Comparison of ENCODE assay signal across 8 mouse cellular contexts in the genomic region with DNA sequence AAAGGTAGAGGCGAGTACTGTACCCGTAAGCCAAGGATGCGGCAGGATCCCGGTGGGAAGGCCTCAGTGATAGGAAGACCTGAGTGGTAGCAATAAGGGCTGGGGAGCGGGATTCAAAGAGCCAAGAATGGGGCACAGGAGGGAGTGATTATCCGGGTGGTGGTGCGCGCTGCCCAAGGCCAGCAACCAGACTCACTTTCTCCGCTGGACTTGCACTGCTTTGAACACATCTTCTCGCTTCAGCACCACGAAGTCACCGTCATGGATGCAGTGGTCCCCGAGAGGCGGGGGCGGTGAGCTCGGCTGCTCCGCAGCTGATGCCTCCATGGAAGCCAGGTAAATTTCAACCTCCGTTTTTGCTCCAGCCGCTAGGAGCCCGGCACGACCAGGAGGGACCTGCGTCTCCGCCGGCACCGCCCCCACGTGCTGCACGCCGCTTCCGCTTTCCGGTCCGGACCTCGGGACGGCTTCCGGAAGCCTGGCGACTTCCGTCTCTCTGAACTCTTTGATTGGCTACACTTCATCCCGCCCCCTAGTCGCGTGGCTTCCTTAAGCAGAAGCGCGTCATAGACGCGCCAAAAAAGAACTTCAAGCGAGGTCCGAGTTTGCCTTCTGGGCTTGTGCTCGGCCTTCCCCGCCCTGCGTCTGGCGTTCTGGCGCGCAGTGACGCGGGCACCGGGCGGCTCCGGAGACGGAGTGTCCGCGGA. TPM values are rescaled to one million over a fixed set of nuclear protein-coding genes. Genes with fewer than 3 reads are reported as not detected.
DNase-seq lines count a peak whose midpoint lies in the region; ATAC-seq lines count a peak whose summit lies in the region.

A gene (minus strand): TSS at position 448 of the 707 bp plus-strand sequence.
A gene (plus strand): TSS at position 534 of the 707 bp plus-strand sequence.

- WGBS in forebrain, embryonic 14.5 days: under 1% methylated on average over 58 of the region's 59 CpGs
- under 1% methylated on average over 59 of the region's 59 CpGs for WGBS in neural tube, embryonic 15.5 days

- no peaks in the 10 kb centered on the region for H3K9me3 ChIP-seq in forebrain, embryonic 14.5 days (replicated peaks; ENCODE audit: control insufficient read depth, low read length)
- no peaks in the 10 kb centered on the region for H3K9me3 ChIP-seq in neural tube, embryonic 15.5 days (replicated peaks)

- peak within 1 kb of the TSS; percentile 72 for H3K9ac ChIP-seq in forebrain, embryonic 14.5 days (ENCODE audit: low read length)
- H3K9ac ChIP-seq in neural tube, embryonic 15.5 days (replicated peaks): peak within 1 kb of the TSS; percentile 57

- intact Hi-C loops in heart, postnatal 14 days (cut with DNase I): loop anchor here (5.0 kb wide), 1 partner anchor 93 kb away; no protein-coding TSS in a partner anchor

- peak within 1 kb of the TSS; percentile 81 for H3K4me3 ChIP-seq in forebrain, embryonic 14.5 days (ENCODE audit: low read depth, low read length)
- H3K4me3 ChIP-seq in neural tube, embryonic 15.5 days (replicated peaks): peak within 1 kb of the TSS; percentile 61

- DNase-seq in ES-CJ7 (ENCODE audit: low read depth, low spot score): peak; percentile 99
- DNase-seq in cerebellum, adult 11 months: peak; percentile 89
- DNase-seq in forebrain, embryonic 14.5 days (ENCODE audit: low spot score): peak; percentile 99
- DNase-seq in heart, postnatal 14 days: peak; percentile 88 to 92
- DNase-seq in layer of hippocampus, adult 11-12 months (ENCODE audit: low spot score): peak; percentile 90
- DNase-seq in lung, adult 18-20 months: peak; percentile 91 to 94
- DNase-seq in testis, postnatal 14 days (ENCODE audit: low spot score): peak; percentile 94

- peak within 1 kb of the TSS; percentile 71 for H3K4me2 ChIP-seq in forebrain, embryonic 14.5 days (ENCODE audit: low read length)
- H3K4me2 ChIP-seq in neural tube, embryonic 15.5 days: peak within 1 kb of the TSS; percentile 79

- no peaks in the 10 kb centered on the region for H3K27me3 ChIP-seq in forebrain, embryonic 14.5 days (replicated peaks; ENCODE audit: control insufficient read depth, insufficient read depth, low read length)
- H3K27me3 ChIP-seq in neural tube, embryonic 15.5 days (replicated peaks): no peaks in the 10 kb centered on the region

- peaks cover 11% of the 10 kb centered on the region; the same call in 1 of the 2 replicates for H3K4me1 ChIP-seq in forebrain, embryonic 14.5 days (ENCODE audit: control insufficient read depth, insufficient read depth, low read length)
- peaks cover 21% of the 10 kb centered on the region for H3K4me1 ChIP-seq in neural tube, embryonic 15.5 days

- ATAC-seq in forebrain, embryonic 14.5 days: peak; percentile 100
- peak; percentile 100 for ATAC-seq in neural tube, embryonic 15.5 days (ENCODE audit: low FRiP score)

- peaks cover 18% of the 10 kb centered on the region for H3K36me3 ChIP-seq in forebrain, embryonic 14.5 days (ENCODE audit: control insufficient read depth, insufficient read depth, low read length)
- H3K36me3 ChIP-seq in neural tube, embryonic 15.5 days: peaks cover 12% of the 10 kb centered on the region

- H3K27ac ChIP-seq in forebrain, embryonic 14.5 days (ENCODE audit: low read depth, low read length): 0 out of 2 replicates have a peak within 1 kb of the TSS, but pooled peaks have one; percentile 33
- peak within 1 kb of the TSS; percentile 38; the same call in 1 of the 2 replicates for H3K27ac ChIP-seq in neural tube, embryonic 15.5 days (replicated peaks)

RNA-seq across cellular contexts. Expression of the first gene that starts in this region (rescaled TPM):
- polyA plus RNA-seq in forebrain, embryonic 14.5 days (2014; fragmentation: Nextera tagmentation; extraction: Ambion mirVana): 24.0 and 29.7 TPM in 2 replicates
- 1 to 10 TPM; 6.9 to 7.9 TPM for total RNA-seq in heart, postnatal 14 days (2021)
- 19.4 and 20.9 TPM in 2 replicates for polyA plus RNA-seq in neural tube, embryonic 15.5 days (2015; fragmentation: Nextera tagmentation; extraction: Ambion mirVana)

RNA-seq across cellular contexts. Expression of the second gene that starts in this region (rescaled TPM):
- polyA plus RNA-seq in forebrain, embryonic 14.5 days (2014; fragmentation: Nextera tagmentation; extraction: Ambion mirVana): 9.3 and 9.5 TPM in 2 replicates
- 1 to 10 TPM; 2.6 to 2.9 TPM for total RNA-seq in heart, postnatal 14 days (2021)
- polyA plus RNA-seq in neural tube, embryonic 15.5 days (2015; fragmentation: Nextera tagmentation; extraction: Ambion mirVana): 5.2 and 6.4 TPM in 2 replicates

Comparison
In these comparisons a context has a peak if more than half of its experiments do, and no peak if none do; other contexts are left out.
1. Peak in every context shown above with its lines: DNase-seq, ATAC-seq, H3K4me3 ChIP-seq and H3K27ac ChIP-seq.